Mouse (Mus musculus): ENCODE measurements around the gene Cdk16.

DNA sequence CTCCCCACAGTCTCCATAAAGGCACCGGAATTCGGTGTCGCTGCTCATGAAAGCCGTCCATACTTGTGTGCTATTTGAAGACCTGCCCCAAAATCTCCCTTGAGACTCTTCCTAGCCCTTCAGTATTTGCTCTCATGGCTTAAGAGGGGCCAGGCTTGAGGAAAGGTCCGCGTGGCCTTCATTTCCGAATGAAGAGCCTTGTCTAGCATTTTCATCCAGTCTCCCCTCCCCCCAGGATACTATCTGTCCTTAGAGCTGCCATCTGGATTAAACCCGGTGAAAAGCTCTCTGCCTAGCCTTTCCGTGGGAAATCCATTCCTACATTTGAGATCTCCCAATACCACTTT lies 24.3 kb upstream of the Cdk16 start:
- no peak for TF ChIP-seq CTCF (IDR thresholded peaks at IDR 0.05; ENCODE audit: low read depth, low read length)
- TF ChIP-seq POLR2A (IDR thresholded peaks at IDR 0.05; ENCODE audit: extremely low read depth, insufficient read depth, low read length): no peak
